Mouse (Mus musculus) C2C12 (cell line): ENCODE measurements at regions not wholly inside any gene's neighbourhood (a gene's known extent, or its start where the extent isn't known, plus 50 kb on each side); places are given as distances from the start of the nearest gene placed in this dataset.
A peak's percentile ranks its signal among the peaks of the same experiment; 100 is the strongest.

Source experiments
- CEBPB ChIP-seq: IDR thresholded peaks from one replicate; pipeline ENCODE4 v1.6.1; 2011; ENCODE audit warnings: low read depth, mild to moderate bottlenecking, control low read depth, moderate library complexity
- FOSL1 ChIP-seq: IDR thresholded peaks from one replicate; pipeline ENCODE4 v1.8.0; 2011; ENCODE audit warnings: mild to moderate bottlenecking, low read length; ENCODE audit not compliant: poor library complexity, insufficient read depth, severe bottlenecking

GRCm38 (mm10) chr10:109136763-109137732 lies 126.3 kb upstream of the Syt1 start:
- TF ChIP-seq FOSL1 (no peak), CEBPB (peak; percentile 46)
